Mouse (Mus musculus): Measurements from ENCODE around the gene Atrnl1.
"Not testable (repeated sequence)": the region's sequence is repeated elsewhere in the genome, so short reads cannot be mapped to it uniquely, and the experiment has no call there.

Atrnl1 gene

DNA sequence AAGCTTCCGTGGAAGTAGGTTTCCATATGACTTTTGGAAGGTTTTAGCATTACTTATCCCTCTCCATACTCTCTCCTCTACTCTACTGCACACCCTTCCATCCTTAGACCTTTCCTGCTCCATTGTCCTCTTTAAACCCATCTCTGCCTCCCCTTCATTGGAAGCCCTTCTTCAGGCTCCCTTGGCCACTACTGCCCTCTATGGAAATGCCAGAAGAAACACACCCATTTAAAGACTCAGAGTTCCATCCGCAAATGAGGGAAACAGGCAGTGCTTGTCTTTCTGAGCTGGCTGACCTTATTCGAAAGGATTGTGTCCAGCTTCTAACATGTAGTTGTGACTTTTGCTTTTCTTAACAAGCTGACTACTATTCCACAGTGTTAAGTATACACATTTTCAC lies 81.7 kb downstream of the Atrnl1 start:
- no peak for DNase-seq (ENCODE audit: low read depth)

DNA sequence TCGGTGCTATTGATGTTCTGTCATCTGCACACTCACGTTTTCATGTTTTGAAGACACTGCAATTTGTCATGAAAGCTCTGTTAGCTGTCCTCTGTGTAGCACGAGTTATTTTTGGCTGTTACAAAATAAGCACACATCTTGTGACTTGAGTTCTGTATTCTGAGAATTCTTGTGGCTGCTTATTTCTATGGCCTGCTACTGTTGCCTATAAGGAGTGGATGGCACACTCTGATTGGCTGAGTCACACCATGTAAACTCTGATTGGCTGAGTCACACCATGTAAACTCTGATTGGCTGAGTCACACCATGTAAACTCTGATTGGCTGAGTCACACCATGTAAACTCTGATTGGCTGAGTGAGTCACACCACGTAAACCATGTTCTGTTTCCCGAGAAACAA lies 85.9 kb downstream of the Atrnl1 start:
- DNase-seq (ENCODE audit: low read depth): not testable (repeated sequence)

- DNase-seq (ENCODE audit: low read depth): no peak
These were observed 102.3 kb downstream of the Atrnl1 start for GRCm38 (mm10) chr19:57713138-57713537.

GRCm38 (mm10) chr19:57724920-57725319 lies 114.1 kb downstream of the Atrnl1 start:
- no peak for DNase-seq (ENCODE audit: low read depth)

DNA sequence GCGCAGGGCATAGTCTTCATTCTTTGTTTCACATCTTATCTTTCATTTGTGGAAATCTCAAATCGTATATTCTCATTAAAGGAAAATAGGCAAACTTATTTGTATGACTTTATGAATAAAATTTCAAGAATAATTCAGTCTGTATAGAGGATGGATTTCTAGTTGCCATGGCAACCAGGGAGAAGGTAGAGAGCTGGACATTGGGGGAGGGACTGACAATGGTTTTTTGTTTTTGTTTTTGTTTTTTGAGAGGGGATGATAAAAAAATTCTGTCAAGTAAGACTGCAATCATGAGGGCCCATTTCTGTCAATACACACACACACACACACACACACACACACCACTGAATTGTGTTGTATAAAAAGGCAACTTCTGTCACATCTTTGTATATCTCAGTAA lies 114.5 kb downstream of the Atrnl1 start:
- no peak for DNase-seq (ENCODE audit: low read depth)

- no peak for DNase-seq (ENCODE audit: low read depth)
These were observed 116.2 kb downstream of the Atrnl1 start for GRCm38 (mm10) chr19:57727009-57727408.

GRCm38 (mm10) chr19:57737475-57737874 lies 126.6 kb downstream of the Atrnl1 start:
- no peak for DNase-seq (ENCODE audit: low read depth)

DNA sequence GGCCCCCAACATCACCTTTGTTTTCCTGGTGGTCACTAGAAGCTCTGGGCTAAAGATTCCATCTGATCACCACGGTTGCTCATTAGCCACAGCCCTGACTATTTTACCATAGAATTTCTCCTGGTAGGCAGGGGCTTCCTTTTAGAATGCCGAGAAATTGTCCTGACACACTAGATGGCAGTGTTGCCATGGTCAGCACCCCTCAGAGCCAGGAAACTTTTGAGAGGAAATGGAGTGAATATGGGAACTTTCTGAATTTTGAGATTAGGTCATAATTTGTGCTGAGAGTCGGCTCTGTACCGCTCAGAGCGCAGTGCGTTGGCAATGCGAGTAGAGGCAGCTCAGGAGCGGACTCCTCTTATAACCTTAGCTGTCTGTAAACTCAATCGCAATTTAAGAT lies 134.7 kb downstream of the Atrnl1 start:
- DNase-seq (ENCODE audit: low read depth): peak; percentile 32

DNA sequence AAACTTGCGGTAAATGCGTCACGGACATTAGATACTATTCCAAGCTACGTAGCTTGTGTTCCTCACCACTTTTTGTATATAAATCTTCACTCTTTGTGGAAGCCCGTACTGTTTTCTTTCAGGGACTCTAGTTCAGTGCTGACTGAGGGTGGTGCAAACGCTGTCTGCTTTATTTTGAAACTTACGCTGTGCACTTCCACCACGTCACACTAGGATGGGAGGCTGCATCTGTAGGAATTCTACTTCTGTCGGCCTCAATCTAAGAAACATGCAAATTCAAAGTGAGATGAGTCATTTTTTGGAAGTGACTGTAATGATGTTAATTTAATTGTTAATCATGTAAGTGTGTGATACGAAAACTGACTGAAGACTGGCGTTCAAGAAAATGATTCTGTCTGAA lies 135.7 kb downstream of the Atrnl1 start:
- no peak for DNase-seq (ENCODE audit: low read depth)

DNA sequence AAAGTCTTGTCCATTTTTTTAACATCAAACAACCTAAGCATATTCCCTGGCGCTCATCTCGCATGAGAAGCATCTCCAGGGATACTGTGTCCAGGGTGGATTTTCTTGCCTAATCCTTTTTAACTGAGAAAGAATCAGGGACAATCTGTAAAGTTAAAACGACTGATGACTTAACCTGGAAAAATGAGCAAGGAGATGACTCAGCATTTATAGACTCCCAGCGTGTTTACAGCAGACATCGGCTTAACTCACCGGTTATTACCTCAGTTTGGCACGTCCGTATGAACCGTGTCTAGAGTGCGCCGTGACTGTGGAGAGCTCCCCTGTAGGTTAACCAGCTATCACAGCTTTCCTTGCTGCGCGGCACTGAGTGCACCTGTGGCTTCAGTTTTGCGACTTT lies 141.4 kb downstream of the Atrnl1 start:
- DNase-seq (ENCODE audit: low read depth): no peak

DNA sequence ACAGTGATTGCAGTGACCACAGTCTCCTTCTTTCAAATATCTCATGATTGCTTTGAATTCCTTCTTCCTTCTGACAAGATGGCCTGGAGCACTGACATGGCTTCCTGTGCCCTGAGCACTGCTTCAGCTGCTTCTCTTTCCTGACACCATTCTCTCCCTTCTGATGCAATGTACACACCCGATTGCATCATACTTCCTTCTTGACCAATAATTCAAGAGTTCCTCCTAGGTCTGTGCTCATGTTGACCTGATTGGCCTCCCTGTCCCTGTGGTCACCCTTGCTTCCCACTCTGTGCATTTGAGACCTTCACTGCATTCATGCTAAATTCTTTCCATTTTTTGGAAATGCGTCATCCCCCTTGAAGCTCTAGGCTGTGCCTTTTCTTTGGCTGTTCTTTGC lies 151.7 kb downstream of the Atrnl1 start:
- no peak for DNase-seq (ENCODE audit: low read depth)

DNA sequence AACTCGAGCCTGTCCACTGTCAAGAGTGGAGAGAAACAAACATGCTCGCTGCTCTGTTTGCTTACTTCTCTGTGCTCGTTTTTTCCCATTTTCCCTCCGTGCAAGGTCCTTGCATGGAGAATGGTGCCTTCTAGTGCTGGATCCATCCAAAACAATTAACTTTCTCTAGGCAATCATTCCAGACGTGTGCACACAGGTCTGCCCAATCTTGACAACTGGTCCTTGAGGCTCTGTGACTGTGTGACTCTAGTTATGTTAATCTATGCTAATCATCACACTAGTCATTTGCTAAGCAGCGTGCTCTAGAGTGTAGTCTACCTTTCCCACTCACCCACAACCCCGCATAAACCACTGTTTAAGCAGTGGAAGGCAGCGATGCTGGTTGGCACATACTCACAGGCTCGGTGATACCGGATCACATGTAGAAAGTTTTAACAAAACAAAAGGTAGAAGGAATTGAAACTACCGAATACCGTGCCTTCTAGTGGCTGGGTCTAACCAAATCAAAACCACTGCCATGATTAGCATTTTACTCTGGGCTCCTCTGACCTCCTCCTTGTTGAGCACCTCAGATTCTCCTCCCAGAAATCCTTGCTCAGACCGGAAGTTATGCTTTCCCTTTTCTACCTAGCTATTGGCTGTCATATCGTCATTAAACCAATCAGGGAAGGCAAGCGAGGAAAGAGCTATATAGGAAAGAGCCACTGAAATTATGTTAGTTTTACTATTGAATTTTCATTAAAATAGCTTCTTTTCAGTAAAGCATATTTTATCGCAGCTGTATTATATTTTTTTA lies 153.9 kb downstream of the Atrnl1 start:
- DNase-seq (ENCODE audit: low read depth): no peak

GRCm38 (mm10) chr19:57767051-57767450 lies 156.2 kb downstream of the Atrnl1 start:
- DNase-seq (ENCODE audit: low read depth): no peak

GRCm38 (mm10) chr19:57768661-57769060 lies 157.8 kb downstream of the Atrnl1 start:
- no peak for DNase-seq (ENCODE audit: low read depth)

DNA sequence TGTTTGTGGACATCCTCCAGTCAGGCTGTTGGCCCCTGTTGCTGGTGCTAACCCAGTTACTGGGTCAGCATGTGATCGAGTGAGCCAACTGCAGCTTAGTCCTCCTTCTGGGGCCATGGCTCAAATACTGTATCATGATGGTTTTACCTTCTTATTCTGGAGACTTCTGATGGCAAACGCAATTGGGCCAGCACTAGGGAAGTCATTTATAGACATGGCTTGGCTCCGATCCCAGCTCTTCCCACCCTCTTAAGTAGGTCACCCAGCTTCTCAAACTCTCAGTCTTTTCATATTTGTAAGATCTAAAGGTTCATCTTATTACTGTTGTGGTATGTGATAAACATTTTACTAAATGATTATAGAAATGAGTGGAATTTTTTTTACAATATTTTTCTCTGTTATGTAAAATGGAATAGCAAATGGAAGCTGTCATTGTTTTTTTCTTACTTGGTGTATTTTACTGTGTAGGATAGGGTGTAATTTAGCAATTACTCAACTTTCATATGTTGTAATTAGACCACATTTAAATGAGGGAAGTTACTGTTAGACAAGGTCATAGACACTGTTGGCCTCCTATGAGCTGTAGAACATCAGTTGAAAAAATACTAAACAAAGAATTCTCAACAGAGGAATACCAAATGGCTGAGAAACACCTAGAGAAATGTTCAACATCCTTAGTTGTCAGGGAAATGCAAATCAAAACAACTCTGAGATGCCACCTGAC lies 171.7 kb downstream of the Atrnl1 start:
- DNase-seq (ENCODE audit: low read depth): no peak

DNA sequence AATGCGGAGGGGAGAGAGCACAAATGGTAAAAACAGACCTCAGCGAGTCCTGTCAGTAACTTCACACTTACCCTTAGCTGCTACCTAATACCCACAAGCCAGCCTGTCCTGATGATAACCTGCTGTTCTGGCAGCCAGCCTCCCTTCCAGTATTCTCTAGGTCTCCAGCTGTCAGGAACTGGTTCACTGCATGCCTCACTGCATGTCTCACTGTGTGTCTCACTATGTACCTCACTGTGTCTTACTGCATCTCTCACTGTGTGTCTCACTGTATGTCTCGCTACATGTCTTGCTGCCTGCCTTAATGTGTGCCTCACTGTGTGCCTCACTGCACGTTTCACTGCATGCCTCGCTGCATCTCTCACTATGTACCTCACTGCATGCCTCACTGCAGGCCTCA lies 175.9 kb downstream of the Atrnl1 start:
- no peak for DNase-seq (ENCODE audit: low read depth)

- DNase-seq (ENCODE audit: low read depth): no peak
These were observed 191.4 kb downstream of the Atrnl1 start for GRCm38 (mm10) chr19:57802207-57802606.

DNA sequence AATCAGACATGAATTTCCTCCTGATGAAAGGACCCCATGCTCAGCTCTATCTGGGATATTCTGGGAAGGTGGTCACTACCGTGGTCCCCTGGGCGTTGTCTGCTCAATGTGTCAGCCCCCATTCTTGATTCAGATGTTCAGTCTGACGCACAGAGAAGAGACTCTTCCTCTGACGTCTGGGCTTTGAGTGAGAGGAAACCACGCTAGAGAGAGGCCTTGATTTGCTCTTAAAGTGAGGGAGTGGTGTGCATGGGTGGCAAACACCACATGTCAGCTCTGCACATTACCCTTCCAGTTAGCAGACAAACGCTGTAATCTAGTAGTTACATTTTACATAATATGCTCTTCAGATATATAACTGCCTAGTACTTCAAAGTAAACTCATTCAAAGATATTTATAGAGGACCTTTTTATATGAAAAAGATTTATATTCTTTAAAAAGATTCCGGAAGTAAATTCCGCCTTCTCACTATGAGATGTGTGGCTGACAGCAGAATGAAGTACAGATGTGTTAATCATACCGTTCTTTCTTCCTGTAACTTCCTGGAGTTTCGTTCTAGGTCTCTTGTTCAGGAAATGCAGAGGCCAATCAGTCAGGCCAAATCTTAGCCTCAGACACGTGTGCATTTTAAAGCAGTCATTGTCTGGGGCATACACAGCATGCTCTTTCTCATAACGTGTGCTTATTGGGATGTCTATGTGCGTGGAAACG lies 192.1 kb downstream of the Atrnl1 start:
- no peak for DNase-seq (ENCODE audit: low read depth)

DNA sequence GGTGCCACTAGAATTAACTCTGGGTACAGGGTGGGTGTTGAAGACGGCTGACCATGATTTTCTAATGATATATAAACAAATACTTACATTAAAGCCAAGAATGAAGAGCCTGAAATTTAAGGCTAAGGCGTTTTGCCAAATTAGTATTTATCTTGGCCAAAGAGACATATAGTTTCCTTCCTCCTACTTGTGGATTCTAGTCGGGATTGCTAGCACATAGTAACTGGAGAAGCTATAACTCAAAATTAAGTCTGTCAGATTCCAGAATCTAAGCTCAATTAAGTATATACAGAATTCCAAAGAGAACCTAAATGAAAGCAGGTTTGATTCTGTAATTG lies 192.6 kb downstream of the Atrnl1 start:
- no peak for DNase-seq (ENCODE audit: low read depth)

GRCm38 (mm10) chr19:57808363-57808762 lies 197.5 kb downstream of the Atrnl1 start:
- no peak for DNase-seq (ENCODE audit: low read depth)

DNA sequence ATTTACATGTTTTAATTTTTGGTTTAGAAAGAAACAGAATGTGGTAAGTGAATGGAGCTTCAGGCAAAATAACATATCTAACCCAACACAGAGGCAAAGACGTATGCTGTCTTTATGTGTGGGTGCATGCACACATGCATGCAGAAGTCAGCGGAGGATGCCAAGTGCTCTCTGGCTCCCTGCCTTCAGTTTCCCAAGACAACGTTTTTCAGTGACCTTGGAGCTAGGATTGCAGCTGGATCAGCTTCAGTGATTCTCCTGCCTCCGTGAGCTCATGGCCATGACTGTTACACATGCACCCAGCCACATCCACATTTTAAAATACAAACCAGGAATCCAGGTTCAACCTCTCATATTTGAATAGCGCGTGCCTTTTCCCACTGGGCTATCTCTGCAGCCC lies 203.5 kb downstream of the Atrnl1 start:
- DNase-seq (ENCODE audit: low read depth): no peak

GRCm38 (mm10) chr19:57816221-57816996 lies 205.6 kb downstream of the Atrnl1 start:
- no peak for DNase-seq (ENCODE audit: low read depth)

Measured in fibroblast of lung, adult 2 months (primary cell).